Mouse (Mus musculus) stomach, embryonic 16.5 days (tissue): ENCODE results near the gene Gm10217. TPM values are rescaled to one million over a fixed set of nuclear protein-coding genes. Genes with fewer than 3 reads are reported as not detected.

Experiments used
- ATAC-seq: fragments of 200-750 bp; cut with Nextera tagmentation; 2 replicates; pipeline ENCODE4 v1.8.0; 2017; ENCODE audit warnings: moderate number of reproducible peaks, moderate TSS enrichment; ENCODE audit not compliant: insufficient read depth, low FRiP score
- H3K27ac ChIP-seq: fragments of 300-500 bp; sonication (generic); 2 replicates; pipeline ENCODE4 v1.5.1; 2014; ENCODE audit warnings: low read length
- H3K27me3 ChIP-seq: fragments of 300-500 bp; sonication (generic); 2 replicates; pipeline ENCODE4 v1.6.1; 2014; ENCODE audit warnings: low read length, control low read depth, mixed read lengths; ENCODE audit not compliant: control insufficient read depth, insufficient read depth
- H3K36me3 ChIP-seq: fragments of 300-500 bp; sonication (generic); 2 replicates; pipeline ENCODE4 v1.6.1; 2014; ENCODE audit warnings: low read length; ENCODE audit not compliant: control insufficient read depth, insufficient read depth
- H3K4me1 ChIP-seq: fragments of 300-500 bp; sonication (generic); 2 replicates; pipeline ENCODE4 v1.6.1; 2014; ENCODE audit warnings: low read length, control low read depth, mixed read lengths; ENCODE audit not compliant: control insufficient read depth, insufficient read depth
- H3K4me2 ChIP-seq: fragments of 300-500 bp; sonication (generic); 2 replicates; pipeline ENCODE4 v1.6.1; 2014; ENCODE audit warnings: low read depth, low read length, mixed read lengths
- H3K4me3 ChIP-seq: fragments of 300-500 bp; sonication (generic); replicated peaks from 2 replicates; pipeline ENCODE4 v1.5.1; 2014; ENCODE audit warnings: mild to moderate bottlenecking, low read length
- H3K9ac ChIP-seq: fragments of 300-500 bp; sonication (generic); 2 replicates; pipeline ENCODE4 v1.6.1; 2014; ENCODE audit warnings: low read length
- H3K9me3 ChIP-seq: fragments of 300-500 bp; sonication (generic); replicated peaks from 2 replicates; pipeline ENCODE4 v1.6.1; 2016; ENCODE audit warnings: low read length, control low read depth; ENCODE audit not compliant: control insufficient read depth
- WGBS: fragments of 180-500 bp; shearing (Covaris S2); extraction: QIAGEN DNeasy Blood & Tissue Kit; methylation state at CpG from one replicate; pipeline ENCODE4 v1.1.7; 2014; 5-methylcytosine and 5-hydroxymethylcytosine counted together
- polyA plus RNA-seq: library from polyadenylated mRNA; unstranded; fragments of >200 nt; fragmentation: Nextera tagmentation; extraction: Ambion mirVana; gene quantifications from 2 replicates; pipeline ENCODE4 v1.2.1, GENCODE M21; 2015

The Gm10217 gene
- not detected in 2 replicates for polyA plus RNA-seq

DNA sequence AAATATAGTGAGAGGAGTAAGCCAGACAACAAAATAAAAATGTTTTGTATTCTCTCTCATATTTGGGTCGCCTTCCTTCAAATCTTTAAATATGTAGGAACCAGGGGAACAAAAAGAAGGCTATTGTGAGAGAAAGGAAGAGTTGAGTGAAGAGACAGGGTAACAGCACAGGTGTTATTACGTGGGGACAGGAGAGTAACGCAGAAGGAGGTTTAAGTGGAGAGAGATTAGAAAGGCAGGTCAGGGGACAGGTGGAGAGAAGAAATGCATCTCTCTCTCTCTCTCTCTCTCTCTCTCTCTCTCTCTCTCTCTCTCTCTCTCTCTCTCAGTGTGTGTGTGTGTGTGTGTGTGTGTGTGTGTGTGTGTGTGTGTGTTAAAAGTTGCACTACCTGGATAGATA lies at the start of gene Gm10217:
Gene Gm10217 (plus strand): TSS at position 301 of the 400 bp plus-strand sequence.
- H3K9ac ChIP-seq, result no peak within 1 kb of the TSS
- 89% methylated on average over 3 of the region's 3 CpGs for WGBS
- H3K4me2 ChIP-seq, result no peak within 1 kb of the TSS
- H3K9me3 ChIP-seq, result no peaks in the 10 kb centered on the region
- H3K4me1 ChIP-seq, result no peaks in the 10 kb centered on the region; the same call in 1 of the 2 replicates
- H3K4me3 ChIP-seq, result no peak within 1 kb of the TSS
- ATAC-seq, result no peak
- no peak within 1 kb of the TSS for H3K27ac ChIP-seq
- no peaks in the 10 kb centered on the region for H3K36me3 ChIP-seq
- H3K27me3 ChIP-seq, result no peaks in the 10 kb centered on the region

DNA sequence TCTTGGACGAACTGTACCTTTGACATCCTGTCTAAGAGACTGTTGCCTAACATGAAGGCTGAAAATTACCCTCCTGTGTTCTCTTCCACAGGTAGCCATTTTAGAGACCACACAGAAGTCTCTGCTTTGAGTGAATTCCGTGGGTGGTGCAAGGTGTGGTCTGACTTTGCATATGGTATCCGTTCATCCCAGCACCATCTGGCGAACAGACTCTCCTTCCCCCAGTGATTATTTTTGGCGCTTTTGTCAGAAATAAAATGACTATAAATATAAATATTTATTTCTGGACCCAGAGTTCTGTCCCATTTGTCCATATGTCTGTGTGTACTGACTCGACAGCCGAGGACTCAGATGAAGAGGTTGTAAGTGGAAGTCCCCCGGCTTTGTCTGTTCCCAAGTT lies 39.3 kb upstream of the Gm10217 start:
- Histone ChIP-seq H3K36me3 (no peaks in the 10 kb centered on the region), H3K27me3 (no peaks in the 10 kb centered on the region), H3K9me3 (no peaks in the 10 kb centered on the region), H3K27ac (no peak overlapping the region), H3K4me3 (no peak overlapping the region), H3K4me1 (no peaks in the 10 kb centered on the region), H3K4me2 (no peak overlapping the region), H3K9ac (no peak overlapping the region)
- 55% methylated on average over 8 of the region's 8 CpGs for WGBS
- no peak for ATAC-seq

DNA sequence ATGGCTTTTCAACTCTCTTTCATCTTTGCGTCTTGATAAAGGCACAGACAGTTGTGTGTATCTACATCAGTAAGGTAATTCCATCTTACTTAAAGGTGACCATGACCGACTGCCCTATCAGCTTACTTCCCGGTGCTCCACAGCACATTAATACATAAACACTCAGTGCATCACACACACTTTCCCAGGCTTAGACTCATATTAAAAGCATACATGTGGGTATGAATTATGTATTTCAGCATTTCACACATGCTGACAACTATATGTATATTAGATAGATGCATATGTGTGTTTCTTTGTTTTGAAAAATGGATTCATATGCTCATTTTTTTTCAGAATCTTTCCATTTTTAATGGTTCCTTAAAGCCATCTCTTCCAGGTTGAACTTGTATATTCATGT lies 23.8 kb upstream of the Gm10217 start:
- ATAC-seq, result no peak
- WGBS, result 68% methylated on average over 3 of the region's 3 CpGs

DNA sequence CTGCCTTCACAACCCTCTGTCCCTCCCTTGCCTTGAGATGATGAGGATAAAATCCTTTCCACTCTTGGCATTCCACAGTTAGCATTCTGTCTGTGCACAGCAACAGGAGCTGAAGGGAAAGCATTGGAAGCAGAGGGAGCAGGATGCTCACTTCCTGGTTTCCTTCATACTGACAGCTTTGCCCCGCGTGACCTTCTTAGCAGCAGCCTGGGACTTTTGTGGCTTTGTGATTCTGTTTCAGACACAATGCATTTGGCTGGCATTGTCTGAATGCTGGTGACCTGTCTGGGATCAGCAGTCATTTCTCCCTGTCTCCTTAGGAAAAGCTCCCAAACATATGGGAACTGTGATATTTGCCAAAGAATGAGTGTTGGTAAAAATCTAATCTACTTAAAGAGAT lies 4.8 kb upstream of the Gm10217 start:
- Histone ChIP-seq H3K27ac (no peak overlapping the region), H3K4me1 (no peaks in the 10 kb centered on the region; the same call in 1 of the 2 replicates), H3K36me3 (no peaks in the 10 kb centered on the region), H3K4me3 (no peak overlapping the region), H3K27me3 (no peaks in the 10 kb centered on the region), H3K9ac (no peak overlapping the region), H3K9me3 (no peaks in the 10 kb centered on the region), H3K4me2 (no peak overlapping the region)
- 23% methylated on average over 2 of the region's 2 CpGs for WGBS
- no peak for ATAC-seq

More for the DNA sequence above, 23.8 kb upstream of the Gm10217 start:
- H3K4me3 ChIP-seq, result no peak overlapping the region
- no peak overlapping the region for H3K9ac ChIP-seq
- H3K4me2 ChIP-seq, result no peak overlapping the region
- H3K9me3 ChIP-seq, result no peaks in the 10 kb centered on the region
- H3K27ac ChIP-seq, result no peak overlapping the region
- no peaks in the 10 kb centered on the region for H3K36me3 ChIP-seq
- H3K4me1 ChIP-seq, result no peaks in the 10 kb centered on the region
- H3K27me3 ChIP-seq, result no peaks in the 10 kb centered on the region

DNA sequence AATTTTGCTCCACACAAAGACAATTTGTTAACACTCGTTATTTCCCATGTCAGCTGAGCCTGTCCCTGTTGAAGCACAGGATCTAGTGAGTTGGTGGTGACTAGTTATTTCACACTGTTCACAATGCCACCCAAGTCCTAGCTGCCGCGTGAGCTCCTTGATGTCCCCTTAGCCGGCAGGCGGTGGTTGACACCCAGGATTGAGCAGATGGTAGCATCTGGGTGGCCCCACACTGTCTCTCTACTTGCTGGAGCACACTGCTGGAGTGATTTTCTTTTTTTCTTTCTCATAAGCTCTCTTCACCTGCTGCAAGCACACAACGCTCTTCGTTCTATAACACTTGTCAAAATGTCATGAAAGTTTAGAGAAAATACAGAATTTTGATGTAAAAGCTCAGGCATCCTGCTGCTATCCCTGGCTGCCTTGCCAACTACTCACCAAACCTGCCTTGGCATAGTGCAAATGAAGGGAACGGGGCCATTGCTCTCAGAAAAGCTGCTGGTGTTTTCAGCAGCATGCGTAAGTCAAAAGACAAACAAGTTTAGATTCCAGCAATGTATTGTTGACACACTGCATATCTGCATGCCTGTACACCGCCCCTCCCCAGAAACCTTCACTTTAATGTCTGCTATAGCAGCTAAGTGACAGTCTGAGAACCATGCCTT lies 3.4 kb upstream of the Gm10217 start:
- Histone ChIP-seq H3K27me3 (no peaks in the 10 kb centered on the region), H3K9me3 (no peaks in the 10 kb centered on the region), H3K4me1 (no peaks in the 10 kb centered on the region; the same call in 1 of the 2 replicates), H3K4me2 (no peak overlapping the region), H3K27ac (no peak overlapping the region), H3K4me3 (no peak overlapping the region), H3K36me3 (no peaks in the 10 kb centered on the region), H3K9ac (no peak overlapping the region)
- no peak for ATAC-seq
- WGBS, result 63% methylated on average over 10 of the region's 10 CpGs

DNA sequence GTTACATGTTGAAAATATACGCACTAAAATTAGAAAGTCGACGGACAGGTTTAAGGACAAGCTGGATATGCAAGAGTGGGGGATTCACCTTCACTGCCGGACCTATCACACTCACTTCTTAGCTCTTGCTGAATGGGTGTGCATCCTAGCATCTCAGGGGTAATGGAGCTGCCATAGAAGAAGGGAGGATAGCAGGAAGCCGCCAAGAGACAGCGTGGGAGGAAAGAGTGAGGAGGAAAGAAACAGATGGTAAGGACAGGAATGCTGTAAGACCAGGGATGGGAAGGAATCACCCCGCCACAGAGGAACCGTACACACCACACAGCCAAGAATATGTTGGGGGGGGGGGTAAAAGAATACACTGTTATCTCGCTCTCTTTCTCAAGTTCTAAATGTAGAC lies 1.1 kb downstream of the Gm10217 start:
- Histone ChIP-seq H3K9ac (no peak overlapping the region), H3K27ac (no peak overlapping the region), H3K36me3 (no peaks in the 10 kb centered on the region), H3K4me3 (no peak overlapping the region), H3K4me2 (no peak overlapping the region), H3K4me1 (no peaks in the 10 kb centered on the region), H3K9me3 (no peaks in the 10 kb centered on the region; the same call in 1 of the 2 replicates), H3K27me3 (no peaks in the 10 kb centered on the region)
- 84% methylated on average over 9 of the region's 9 CpGs for WGBS
- ATAC-seq, result no peak

DNA sequence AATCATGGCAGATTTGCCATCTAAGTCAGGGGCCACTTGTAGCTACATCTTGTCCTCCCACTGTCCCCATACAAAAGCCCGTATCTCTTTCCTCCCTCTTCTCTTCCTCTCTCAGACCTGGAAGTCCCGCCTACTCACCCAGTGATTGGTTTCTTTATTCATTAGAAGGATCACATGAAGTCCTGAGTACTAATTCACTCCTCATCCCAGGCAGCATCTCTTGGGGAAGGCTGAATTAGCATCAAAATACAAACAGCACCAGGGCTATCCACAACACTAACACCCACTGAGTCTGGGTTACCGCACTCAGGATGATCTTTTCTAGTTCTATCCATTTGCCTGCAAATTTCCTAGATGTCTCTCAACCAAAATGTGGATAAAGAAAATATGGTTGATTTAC lies 4.0 kb downstream of the Gm10217 start:
- no peak overlapping the region for H3K27ac ChIP-seq
- H3K9ac ChIP-seq, result no peak overlapping the region
- no peaks in the 10 kb centered on the region for H3K36me3 ChIP-seq
- WGBS, result 68% methylated on average over 3 of the region's 3 CpGs
- H3K9me3 ChIP-seq, result no peaks in the 10 kb centered on the region; the same call in 1 of the 2 replicates
- no peak overlapping the region for H3K4me2 ChIP-seq
- H3K4me1 ChIP-seq, result no peaks in the 10 kb centered on the region
- ATAC-seq, result no peak
- H3K4me3 ChIP-seq, result no peak overlapping the region
- no peaks in the 10 kb centered on the region for H3K27me3 ChIP-seq

DNA sequence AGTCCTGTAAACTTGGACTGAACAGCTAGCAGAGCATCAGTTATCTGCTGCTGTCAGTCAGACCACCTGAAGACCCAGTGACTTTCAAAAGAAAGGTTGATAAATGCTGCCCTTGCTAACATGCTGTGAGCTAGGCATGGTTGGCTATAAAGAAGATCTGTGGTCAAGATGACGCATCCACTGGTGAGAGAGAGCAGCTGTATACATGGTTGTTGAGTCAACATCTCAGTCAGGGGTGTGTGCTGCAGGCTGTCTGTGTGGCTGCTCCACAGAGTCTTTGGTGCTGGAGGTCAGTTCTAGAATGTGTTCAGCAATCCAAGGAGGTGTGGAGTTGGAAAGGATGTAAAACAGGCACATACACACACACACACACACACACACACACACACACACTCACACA lies 12.2 kb downstream of the Gm10217 start:
- 82% methylated on average over 1 of the region's 1 CpGs for WGBS

DNA sequence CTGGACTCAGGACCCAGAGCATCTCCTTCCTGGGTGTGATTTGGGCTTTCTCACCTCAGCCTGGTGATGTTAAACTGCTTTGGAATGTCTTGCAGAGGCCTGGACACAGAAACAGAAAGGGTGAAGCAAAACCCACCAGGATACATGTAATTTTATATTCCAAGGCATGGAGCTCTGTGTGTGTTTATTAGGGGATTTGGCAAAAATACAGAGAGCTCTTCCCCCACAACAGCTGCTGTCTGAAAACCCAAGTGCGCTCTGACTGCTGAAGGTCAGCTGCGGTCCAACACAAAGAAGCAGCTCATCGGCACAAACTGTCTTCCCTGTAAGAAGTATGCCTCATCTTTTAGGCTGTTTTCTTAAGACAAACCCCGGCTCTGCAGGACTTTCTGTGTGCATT lies 15.9 kb downstream of the Gm10217 start:
- no peak overlapping the region for H3K4me2 ChIP-seq
- no peaks in the 10 kb centered on the region for H3K27me3 ChIP-seq
- H3K9ac ChIP-seq, result no peak overlapping the region
- H3K27ac ChIP-seq, result no peak overlapping the region
- H3K4me1 ChIP-seq, result no peaks in the 10 kb centered on the region
- ATAC-seq, result no peak
- WGBS, result 66% methylated on average over 4 of the region's 4 CpGs
- no peaks in the 10 kb centered on the region for H3K9me3 ChIP-seq
- no peak overlapping the region for H3K4me3 ChIP-seq
- H3K36me3 ChIP-seq, result no peaks in the 10 kb centered on the region

More for the DNA sequence above, 12.2 kb downstream of the Gm10217 start:
- Histone ChIP-seq H3K4me2 (no peak overlapping the region), H3K27me3 (no peaks in the 10 kb centered on the region), H3K4me3 (no peak overlapping the region), H3K9ac (no peak overlapping the region), H3K36me3 (no peaks in the 10 kb centered on the region), H3K27ac (no peak overlapping the region), H3K9me3 (no peaks in the 10 kb centered on the region), H3K4me1 (no peaks in the 10 kb centered on the region)
- ATAC-seq, result no peak
